Mouse (Mus musculus): ENCODE measurements around the gene Adgrg4. TPM values are rescaled to one million over a fixed set of nuclear protein-coding genes. Genes with fewer than 3 reads are reported as not detected.
A peak's percentile ranks its signal among the peaks of the same experiment; 100 is the strongest.

Adgrg4 gene
- 0.11 TPM in 1 of 2 replicates, not detected in the other for polyA plus RNA-seq (2015; fragmentation: Nextera tagmentation; extraction: Ambion mirVana)

GRCm38 (mm10) chrX:56869863-56870262, at the start of gene Adgrg4:
Gene Adgrg4 (plus strand): TSS chrX:56870163.
- Histone ChIP-seq H3K36me3 (ENCODE audit: insufficient read depth, low read length) (no peaks in the 10 kb centered on the region), H3K9ac (replicated peaks; ENCODE audit: low read length) (no peak within 1 kb of the TSS), H3K4me3 (ENCODE audit: low read length) (no peak within 1 kb of the TSS)

DNA sequence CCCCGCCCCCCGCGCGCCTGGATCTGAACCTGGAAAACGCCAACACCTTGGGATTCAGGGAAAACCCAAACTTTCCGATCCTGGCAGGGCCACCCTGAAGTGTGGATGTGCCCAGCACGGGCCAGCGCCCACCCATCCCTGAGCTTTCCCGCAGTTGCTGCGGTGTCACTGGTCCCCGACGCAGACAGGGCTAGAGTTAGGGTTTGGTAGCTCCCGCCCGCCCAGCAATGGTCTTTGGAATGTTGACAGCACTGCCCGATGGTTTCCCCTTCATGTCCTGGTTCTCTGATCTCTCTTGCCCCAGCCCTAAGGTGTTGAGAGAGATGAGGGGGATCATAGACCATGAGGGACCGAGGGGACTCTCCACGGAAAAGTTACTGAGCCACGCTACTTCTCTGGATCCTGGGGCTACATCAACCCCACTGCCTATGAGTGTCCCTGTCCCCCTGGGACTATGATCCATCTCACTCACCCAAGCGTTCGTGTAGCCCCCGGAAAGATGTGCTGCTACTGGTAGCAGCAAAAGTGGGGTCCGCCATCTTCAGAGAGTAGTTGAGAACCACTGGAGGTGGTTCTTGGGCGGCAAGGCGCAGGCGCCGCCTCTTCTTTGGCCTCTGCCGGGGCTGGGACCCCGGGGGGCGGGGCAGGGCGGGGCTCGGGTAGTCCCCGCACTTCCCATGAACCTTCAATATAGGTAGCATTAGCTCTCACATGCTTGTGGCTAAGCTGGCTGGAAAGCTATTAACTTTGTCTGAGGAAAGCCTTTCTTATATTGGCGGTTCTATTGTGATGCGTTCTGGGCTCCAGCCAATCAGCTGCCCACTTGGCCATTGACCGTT, 48.0 kb upstream of the Adgrg4 start, which contains the start of gene Map7d3:
Gene Map7d3, minus strand, starts transcription at position 562 of the 839 bp plus-strand sequence.
- H3K9me3 ChIP-seq (ENCODE audit: low read length), result no peaks in the 10 kb centered on the region
- no peaks in the 10 kb centered on the region for H3K27me3 ChIP-seq (ENCODE audit: insufficient read depth, low read length)
- H3K4me1 ChIP-seq (ENCODE audit: insufficient read depth, low read length), result no peaks in the 10 kb centered on the region
- ATAC-seq (ENCODE audit: low FRiP score, low TSS enrichment), result peak; percentile 67
- 24% methylated on average over 34 of the region's 35 CpGs for WGBS
- H3K9ac ChIP-seq (replicated peaks; ENCODE audit: low read length), result peak within 1 kb of the TSS; percentile 63
- H3K36me3 ChIP-seq (ENCODE audit: insufficient read depth, low read length), result no peaks in the 10 kb centered on the region
- peak within 1 kb of the TSS; percentile 70 for H3K4me2 ChIP-seq (replicated peaks; ENCODE audit: low read depth, low read length)
- H3K4me3 ChIP-seq (ENCODE audit: low read length), result peak within 1 kb of the TSS; percentile 54
- H3K27ac ChIP-seq (ENCODE audit: low read length), result no peak within 1 kb of the TSS

More at GRCm38 (mm10) chrX:56869863-56870262, at the start of gene Adgrg4:
- Histone ChIP-seq H3K27me3 (ENCODE audit: insufficient read depth, low read length) (no peaks in the 10 kb centered on the region), H3K27ac (ENCODE audit: low read length) (no peak within 1 kb of the TSS), H3K4me1 (ENCODE audit: insufficient read depth, low read length) (no peaks in the 10 kb centered on the region), H3K9me3 (ENCODE audit: low read length) (no peaks in the 10 kb centered on the region), H3K4me2 (replicated peaks; ENCODE audit: low read depth, low read length) (no peak within 1 kb of the TSS)
- 59% methylated on average over 2 of the region's 2 CpGs for WGBS
- ATAC-seq (ENCODE audit: low FRiP score, low TSS enrichment), result no peak

DNA sequence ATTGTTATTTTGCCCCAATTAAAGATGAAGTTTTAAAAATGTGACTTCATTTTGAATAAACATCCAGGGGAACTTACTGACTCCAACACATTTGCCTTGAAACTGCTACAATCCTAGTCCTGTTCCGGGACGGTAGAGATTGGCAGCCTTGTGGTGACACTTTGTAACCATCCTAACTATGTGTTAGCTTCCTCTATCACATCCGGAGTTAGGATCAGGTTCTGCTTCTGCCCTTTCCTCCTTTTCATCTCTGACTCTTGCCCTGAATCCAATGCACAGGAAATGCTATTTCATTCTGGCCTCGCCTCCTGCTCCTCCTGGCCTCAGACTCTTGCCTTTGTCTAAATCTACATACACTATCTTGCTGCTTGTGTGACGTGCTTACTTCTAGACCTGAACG, 42.5 kb upstream of the Adgrg4 start:
- H3K9me3 ChIP-seq (ENCODE audit: low read length), result no peaks in the 10 kb centered on the region
- ATAC-seq (ENCODE audit: low FRiP score, low TSS enrichment), result no peak
- 71% methylated on average over 6 of the region's 6 CpGs for WGBS
- H3K4me1 ChIP-seq (ENCODE audit: insufficient read depth, low read length), result no peaks in the 10 kb centered on the region
- no peak overlapping the region for H3K4me3 ChIP-seq (ENCODE audit: low read length)
- H3K36me3 ChIP-seq (ENCODE audit: insufficient read depth, low read length), result no peaks in the 10 kb centered on the region
- no peak overlapping the region for H3K9ac ChIP-seq (replicated peaks; ENCODE audit: low read length)
- H3K27me3 ChIP-seq (ENCODE audit: insufficient read depth, low read length), result no peaks in the 10 kb centered on the region
- H3K27ac ChIP-seq (ENCODE audit: low read length), result no peak overlapping the region
- no peak overlapping the region for H3K4me2 ChIP-seq (replicated peaks; ENCODE audit: low read depth, low read length)

GRCm38 (mm10) chrX:56835842-56836241, 34.1 kb upstream of the Adgrg4 start:
- Histone ChIP-seq H3K4me2 (replicated peaks; ENCODE audit: low read depth, low read length) (no peak overlapping the region), H3K4me3 (ENCODE audit: low read length) (no peak overlapping the region), H3K9ac (replicated peaks; ENCODE audit: low read length) (no peak overlapping the region), H3K9me3 (ENCODE audit: low read length) (no peaks in the 10 kb centered on the region), H3K4me1 (ENCODE audit: insufficient read depth, low read length) (no peaks in the 10 kb centered on the region), H3K36me3 (ENCODE audit: insufficient read depth, low read length) (no peaks in the 10 kb centered on the region), H3K27ac (ENCODE audit: low read length) (no peak overlapping the region), H3K27me3 (ENCODE audit: insufficient read depth, low read length) (no peaks in the 10 kb centered on the region)
- WGBS, result 85% methylated on average over 6 of the region's 6 CpGs
- ATAC-seq (ENCODE audit: low FRiP score, low TSS enrichment), result no peak

DNA sequence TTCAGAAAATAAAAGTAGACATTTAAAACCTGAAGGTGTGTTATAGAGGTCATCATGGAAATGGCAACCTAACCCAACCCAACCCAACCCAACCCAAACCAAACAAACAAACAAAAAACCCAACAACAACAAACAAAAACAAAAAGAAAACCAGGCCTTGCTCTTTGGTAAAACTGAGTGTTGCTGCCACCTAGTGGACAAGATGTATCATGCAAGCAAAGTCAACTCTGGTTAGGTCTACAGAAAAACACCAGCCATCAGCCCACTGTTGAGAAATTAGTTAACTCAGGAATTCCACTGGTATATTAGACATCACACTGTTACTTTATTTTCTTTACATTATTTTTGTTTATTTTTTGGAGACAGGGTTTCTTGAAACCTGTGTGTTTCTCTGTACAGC, 30.6 kb upstream of the Adgrg4 start:
- Histone ChIP-seq H3K27ac (ENCODE audit: low read length) (no peak overlapping the region), H3K27me3 (ENCODE audit: insufficient read depth, low read length) (no peaks in the 10 kb centered on the region), H3K4me1 (ENCODE audit: insufficient read depth, low read length) (no peaks in the 10 kb centered on the region), H3K4me2 (replicated peaks; ENCODE audit: low read depth, low read length) (no peak overlapping the region), H3K9ac (replicated peaks; ENCODE audit: low read length) (no peak overlapping the region), H3K9me3 (ENCODE audit: low read length) (no peaks in the 10 kb centered on the region), H3K4me3 (ENCODE audit: low read length) (no peak overlapping the region), H3K36me3 (ENCODE audit: insufficient read depth, low read length) (no peaks in the 10 kb centered on the region)
- no peak for ATAC-seq (ENCODE audit: low FRiP score, low TSS enrichment)

GRCm38 (mm10) chrX:56841255-56841654, 28.7 kb upstream of the Adgrg4 start:
- 64% methylated on average over 5 of the region's 5 CpGs for WGBS
- no peak overlapping the region for H3K4me3 ChIP-seq (ENCODE audit: low read length)
- H3K4me2 ChIP-seq (replicated peaks; ENCODE audit: low read depth, low read length), result no peak overlapping the region
- H3K9me3 ChIP-seq (ENCODE audit: low read length), result no peaks in the 10 kb centered on the region
- no peaks in the 10 kb centered on the region for H3K4me1 ChIP-seq (ENCODE audit: insufficient read depth, low read length)
- no peaks in the 10 kb centered on the region for H3K27me3 ChIP-seq (ENCODE audit: insufficient read depth, low read length)
- no peak overlapping the region for H3K27ac ChIP-seq (ENCODE audit: low read length)
- H3K36me3 ChIP-seq (ENCODE audit: insufficient read depth, low read length), result no peaks in the 10 kb centered on the region
- ATAC-seq (ENCODE audit: low FRiP score, low TSS enrichment), result no peak
- no peak overlapping the region for H3K9ac ChIP-seq (replicated peaks; ENCODE audit: low read length)

DNA sequence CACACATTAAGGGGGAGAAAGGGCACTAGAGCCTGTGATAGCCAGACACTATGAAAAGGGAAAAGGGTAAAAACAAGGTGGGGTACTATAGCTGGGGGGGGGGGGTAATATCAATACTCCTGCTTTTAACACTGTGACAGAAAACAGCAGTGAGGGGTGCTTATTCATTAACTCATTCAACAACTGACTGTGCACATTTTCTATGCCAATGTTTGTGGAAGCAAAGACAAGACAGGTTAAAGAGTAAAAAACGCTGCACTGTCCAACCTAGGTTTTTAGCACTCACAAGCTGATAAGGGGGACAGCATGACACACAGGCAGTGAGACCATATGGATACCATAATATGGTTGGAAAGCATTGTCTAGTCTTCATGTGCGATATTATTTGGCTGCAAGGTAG, 142.9 kb downstream of the Adgrg4 start:
- no peaks in the 10 kb centered on the region for H3K36me3 ChIP-seq (ENCODE audit: insufficient read depth, low read length)
- no peak overlapping the region for H3K4me2 ChIP-seq (replicated peaks; ENCODE audit: low read depth, low read length)
- no peak overlapping the region for H3K4me3 ChIP-seq (ENCODE audit: low read length)
- 76% methylated on average over 2 of the region's 2 CpGs for WGBS
- no peak overlapping the region for H3K27ac ChIP-seq (ENCODE audit: low read length)
- H3K9ac ChIP-seq (replicated peaks; ENCODE audit: low read length), result no peak overlapping the region
- no peaks in the 10 kb centered on the region for H3K9me3 ChIP-seq (ENCODE audit: low read length)
- no peaks in the 10 kb centered on the region for H3K4me1 ChIP-seq (ENCODE audit: insufficient read depth, low read length)
- no peaks in the 10 kb centered on the region for H3K27me3 ChIP-seq (ENCODE audit: insufficient read depth, low read length)
- ATAC-seq (ENCODE audit: low FRiP score, low TSS enrichment), result no peak

DNA sequence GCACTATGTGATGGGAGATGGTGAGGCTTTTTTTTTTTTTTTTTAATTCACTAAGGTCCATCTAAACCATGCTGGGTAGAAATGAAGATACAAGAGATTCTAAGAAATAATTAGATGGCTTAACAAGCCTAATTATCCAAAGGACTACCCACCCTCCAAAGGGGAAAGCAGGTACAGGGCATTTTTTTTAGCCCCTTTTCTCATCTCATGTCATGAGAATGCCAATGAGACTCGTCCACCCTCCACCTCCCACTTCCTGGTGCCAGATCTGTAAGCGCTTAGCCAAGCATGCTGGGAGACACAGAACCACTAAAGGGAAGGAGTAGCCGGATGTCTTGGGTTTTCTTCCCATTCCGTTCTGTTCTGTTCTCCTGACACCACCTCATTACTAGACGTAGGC, 172.8 kb downstream of the Adgrg4 start, which contains the start of gene Brs3:
Gene Brs3, plus strand, starts transcription at position 301 of the 400 bp plus-strand sequence.
- Histone ChIP-seq H3K27me3 (ENCODE audit: insufficient read depth, low read length) (no peaks in the 10 kb centered on the region), H3K9ac (replicated peaks; ENCODE audit: low read length) (no peak within 1 kb of the TSS), H3K36me3 (ENCODE audit: insufficient read depth, low read length) (no peaks in the 10 kb centered on the region), H3K4me2 (replicated peaks; ENCODE audit: low read depth, low read length) (no peak within 1 kb of the TSS), H3K27ac (ENCODE audit: low read length) (no peak within 1 kb of the TSS), H3K9me3 (ENCODE audit: low read length) (no peaks in the 10 kb centered on the region), H3K4me1 (ENCODE audit: insufficient read depth, low read length) (no peaks in the 10 kb centered on the region), H3K4me3 (ENCODE audit: low read length) (no peak within 1 kb of the TSS)
- 78% methylated on average over 5 of the region's 5 CpGs for WGBS
- ATAC-seq (ENCODE audit: low FRiP score, low TSS enrichment), result no peak

DNA sequence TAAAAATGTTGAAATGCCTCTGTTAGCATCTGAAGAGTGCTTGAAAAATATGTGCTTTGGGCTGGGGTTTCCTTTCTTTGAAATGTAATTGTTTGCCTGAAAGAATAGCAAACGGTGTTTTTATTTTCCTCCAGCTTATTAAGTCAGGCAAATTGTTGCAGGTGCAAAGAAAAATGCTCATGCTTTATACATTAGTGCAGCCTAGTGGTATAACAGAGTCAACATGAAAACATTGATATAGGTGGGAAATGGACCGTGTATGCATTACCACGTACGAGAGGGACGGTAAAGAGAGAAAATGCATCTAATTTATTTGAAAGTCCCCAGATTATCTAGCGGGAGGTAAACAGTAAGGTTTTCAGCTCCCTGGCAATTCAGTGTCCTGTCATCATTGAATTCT, 173.9 kb downstream of the Adgrg4 start:
- ATAC-seq (ENCODE audit: low FRiP score, low TSS enrichment), result no peak
- Histone ChIP-seq H3K4me3 (ENCODE audit: low read length) (no peak overlapping the region), H3K9ac (replicated peaks; ENCODE audit: low read length) (no peak overlapping the region), H3K27me3 (ENCODE audit: insufficient read depth, low read length) (no peaks in the 10 kb centered on the region), H3K36me3 (ENCODE audit: insufficient read depth, low read length) (no peaks in the 10 kb centered on the region), H3K4me2 (replicated peaks; ENCODE audit: low read depth, low read length) (no peak overlapping the region), H3K9me3 (ENCODE audit: low read length) (no peaks in the 10 kb centered on the region), H3K4me1 (ENCODE audit: insufficient read depth, low read length) (no peaks in the 10 kb centered on the region), H3K27ac (ENCODE audit: low read length) (no peak overlapping the region)
- 83% methylated on average over 6 of the region's 6 CpGs for WGBS

All from kidney, embryonic 16.5 days (tissue).